Mouse (Mus musculus): ENCODE results near the gene Glt8d1.

The Glt8d1 gene

DNA sequence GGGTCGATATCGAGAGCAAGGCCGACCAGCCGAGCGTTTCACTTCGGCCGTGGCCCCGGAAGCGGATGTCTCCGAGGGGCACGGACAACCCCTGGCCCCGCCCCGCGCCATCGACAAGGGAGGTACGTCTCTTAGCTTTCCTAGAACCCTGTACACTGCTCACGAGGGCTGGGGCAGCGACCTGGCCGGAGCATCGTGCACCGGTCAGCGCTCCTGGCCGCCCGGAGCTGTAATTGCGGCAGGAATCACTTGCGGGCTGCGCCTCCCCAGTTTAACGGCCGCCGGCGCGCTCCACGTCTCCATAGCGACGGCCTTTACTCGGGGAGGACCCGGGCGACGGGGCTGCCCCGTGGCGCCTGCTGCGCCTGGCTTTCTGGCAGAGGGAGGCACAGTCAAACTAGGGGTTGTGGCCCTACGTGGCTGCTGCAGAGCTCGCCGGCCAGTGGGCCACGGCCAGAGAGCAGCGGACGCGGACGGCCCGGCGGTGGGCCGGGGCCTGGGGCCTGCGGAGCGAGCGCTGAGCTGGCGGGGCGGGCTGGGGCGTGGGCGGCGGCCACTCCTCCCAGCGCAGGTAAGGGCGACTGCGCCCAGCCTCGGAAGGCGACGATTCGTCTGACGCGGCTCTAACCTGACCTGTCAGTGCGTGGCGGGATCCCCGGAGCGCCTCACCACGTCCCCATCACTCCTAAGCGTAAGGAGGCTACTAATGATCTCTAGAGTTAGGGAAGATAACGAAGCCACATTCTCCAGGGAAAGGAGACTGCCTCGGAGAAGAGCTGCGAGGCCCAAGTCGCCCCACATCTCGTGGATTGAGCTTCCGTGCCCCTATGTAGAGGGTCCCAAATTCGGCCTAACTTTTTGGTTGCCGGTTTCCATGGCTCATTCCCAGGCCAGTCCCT lies at the start of gene Glt8d1, which contains the start of gene Spcs1:
Gene Glt8d1 (plus strand): TSS at position 94 of the 899 bp plus-strand sequence.
Gene Spcs1 (minus strand): TSS at position 366 of the 899 bp plus-strand sequence.
- peak; percentile 91 to 93 for DNase-seq

DNA sequence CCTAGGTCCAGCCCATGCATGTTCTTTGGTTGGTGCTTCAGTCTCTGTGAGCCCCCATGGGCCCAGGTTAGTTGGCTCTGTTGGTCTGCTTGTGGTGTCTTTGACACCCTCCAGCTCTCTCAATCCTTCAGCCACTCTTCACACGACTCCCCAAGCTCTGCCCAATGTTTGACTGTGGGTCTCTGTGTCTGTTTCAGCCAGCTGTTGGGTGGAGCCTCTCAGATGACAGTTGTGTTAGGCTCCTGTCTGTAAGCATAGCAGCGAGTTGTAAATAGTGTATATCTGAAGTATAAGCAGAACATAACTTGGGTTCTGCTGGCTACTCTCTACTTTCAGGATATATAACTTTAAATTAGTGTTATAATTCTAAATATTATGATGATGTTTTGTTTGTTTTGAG lies 42.7 kb upstream of the Glt8d1 start:
- DNase-seq = no peak

DNA sequence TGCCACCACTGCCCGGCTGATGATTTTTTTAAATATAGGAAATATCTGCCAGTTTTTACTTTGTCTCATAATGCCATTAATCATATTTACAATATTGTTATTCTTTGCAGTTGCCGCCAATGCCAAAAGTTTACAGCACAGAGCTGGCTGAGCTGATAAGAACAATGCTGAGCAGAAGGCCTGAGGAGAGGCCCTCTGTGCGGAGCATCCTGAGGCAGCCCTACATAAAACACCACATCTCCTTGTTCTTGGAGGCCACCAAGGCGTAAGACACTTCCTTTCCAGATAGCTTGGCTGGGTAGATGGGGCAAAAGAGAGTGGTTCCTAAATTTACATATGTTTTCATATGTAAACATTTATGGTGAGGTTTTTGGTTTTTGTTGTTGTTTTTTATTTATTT lies 42.2 kb upstream of the Glt8d1 start:
- no peak for DNase-seq

DNA sequence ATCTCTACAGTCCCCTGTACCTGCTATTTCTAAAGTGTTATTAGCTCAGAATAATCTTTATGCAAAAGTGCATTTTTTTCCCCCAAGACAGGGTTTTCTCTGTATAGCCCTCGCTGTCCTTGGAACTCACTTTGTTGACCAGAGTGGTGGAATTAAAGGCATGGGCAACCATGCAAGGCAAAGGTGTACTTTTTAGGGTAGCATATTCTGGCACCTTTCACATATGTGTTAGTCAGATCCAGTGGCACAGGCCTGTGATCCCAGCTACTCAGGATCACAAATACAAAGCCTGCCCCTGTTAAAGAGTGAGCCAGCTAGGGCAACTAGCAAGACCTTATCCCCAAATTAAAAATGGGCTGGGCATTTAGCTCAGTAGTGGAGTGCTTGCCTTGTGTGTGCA lies 40.8 kb upstream of the Glt8d1 start:
- no peak for DNase-seq

DNA sequence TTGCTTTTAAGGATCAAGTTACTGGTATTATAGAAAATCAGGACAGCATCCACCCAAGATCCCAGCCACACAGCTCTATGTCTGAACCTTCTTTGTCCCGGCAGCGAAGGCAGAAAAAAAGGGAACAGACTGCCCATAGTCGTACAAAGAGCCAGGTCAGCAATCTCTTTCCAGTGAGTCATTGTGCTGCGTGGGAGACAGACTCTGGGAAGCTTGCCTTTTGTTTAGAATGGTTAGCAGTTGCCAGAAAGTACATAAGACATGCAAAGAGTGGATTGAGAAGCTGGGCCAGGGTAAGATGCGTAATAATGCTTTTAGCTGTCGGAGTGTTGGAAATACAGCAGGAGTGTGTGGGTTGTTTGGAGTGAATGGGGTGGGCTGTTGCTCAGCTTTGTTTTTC lies 27.0 kb upstream of the Glt8d1 start:
- DNase-seq = no peak

DNA sequence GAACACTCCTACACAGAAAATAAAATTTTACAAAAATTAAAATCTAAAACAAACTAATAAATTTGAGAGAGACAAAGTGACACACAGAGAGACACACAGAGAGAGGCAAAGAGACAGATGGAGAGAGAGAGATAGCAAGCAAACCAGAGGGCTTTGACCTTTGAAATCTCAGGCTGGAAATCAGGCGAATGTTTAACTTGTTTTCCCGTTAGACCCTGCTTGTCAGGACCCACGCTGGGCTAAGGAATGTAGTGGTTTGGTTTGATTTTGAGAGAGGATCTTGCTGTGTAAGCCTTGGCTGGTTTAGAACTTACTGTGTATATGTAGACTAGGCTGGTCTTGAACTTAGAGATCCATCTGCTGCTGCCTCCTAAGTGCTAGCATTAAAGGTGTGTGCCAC lies 25.0 kb upstream of the Glt8d1 start:
- DNase-seq = no peak

DNA sequence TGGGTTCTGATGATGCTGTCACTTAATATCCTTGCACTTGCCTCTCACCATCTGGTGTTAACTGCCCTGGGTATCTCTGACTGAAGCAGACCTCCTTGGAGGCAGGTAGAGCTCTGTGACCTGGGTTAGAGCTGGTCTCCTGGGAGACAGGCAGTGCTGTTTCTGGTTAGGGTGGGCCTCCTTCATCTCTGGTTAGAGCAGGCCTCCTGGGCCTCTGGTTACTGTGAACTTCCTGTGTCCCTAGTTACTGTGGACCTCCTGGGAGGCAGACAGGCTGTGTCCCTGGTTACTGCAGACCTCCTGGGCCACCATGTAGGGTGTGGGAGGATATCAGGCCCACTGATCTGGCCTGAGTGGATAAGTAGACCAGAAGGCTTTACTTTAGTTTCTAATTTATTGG lies 4.8 kb upstream of the Glt8d1 start:
- no peak for DNase-seq

DNA sequence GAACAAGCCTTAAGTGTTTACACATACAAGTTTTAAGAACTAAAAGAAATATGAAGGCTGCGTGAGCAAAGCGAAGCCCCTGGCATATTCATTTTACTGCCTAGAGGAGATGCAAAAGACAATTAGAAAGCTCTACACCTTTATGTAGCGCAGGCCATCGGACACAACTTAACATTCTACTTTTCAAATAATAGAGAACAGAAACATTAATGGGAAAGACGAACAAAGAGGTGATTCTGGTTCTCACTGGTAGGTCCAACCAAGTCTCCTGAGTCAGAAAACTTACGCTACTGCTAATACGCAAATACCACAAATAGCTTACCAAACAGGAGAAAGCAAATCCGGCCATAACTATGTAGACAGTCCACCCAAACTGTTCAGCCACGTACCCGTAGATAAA lies 844 bp upstream of the Glt8d1 start:
- DNase-seq = no peak

DNA sequence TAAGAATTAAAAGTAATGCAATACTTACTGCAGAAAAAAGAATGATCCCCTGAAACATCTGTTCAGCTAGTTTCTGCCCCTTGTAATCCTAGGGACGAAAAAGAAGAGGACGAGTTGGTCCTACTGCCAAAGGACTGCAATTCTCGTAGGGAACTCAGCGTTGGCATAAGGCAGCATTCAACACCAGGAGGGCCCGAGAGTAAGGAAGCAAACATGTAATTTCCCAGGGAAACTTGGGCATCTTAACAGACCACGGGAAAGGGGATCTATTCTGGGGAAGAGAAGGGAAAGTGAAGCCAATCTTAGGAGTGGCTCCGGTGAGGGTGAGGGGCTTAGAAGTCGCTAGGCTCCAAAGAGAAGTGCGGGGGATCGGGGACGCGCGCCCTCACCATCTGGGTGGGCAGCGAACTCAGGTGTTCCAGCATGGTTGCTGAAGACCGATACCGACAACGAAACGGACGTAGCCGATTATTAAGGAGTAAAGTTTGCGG lies 339 bp upstream of the Glt8d1 start:
- no peak for DNase-seq

DNA sequence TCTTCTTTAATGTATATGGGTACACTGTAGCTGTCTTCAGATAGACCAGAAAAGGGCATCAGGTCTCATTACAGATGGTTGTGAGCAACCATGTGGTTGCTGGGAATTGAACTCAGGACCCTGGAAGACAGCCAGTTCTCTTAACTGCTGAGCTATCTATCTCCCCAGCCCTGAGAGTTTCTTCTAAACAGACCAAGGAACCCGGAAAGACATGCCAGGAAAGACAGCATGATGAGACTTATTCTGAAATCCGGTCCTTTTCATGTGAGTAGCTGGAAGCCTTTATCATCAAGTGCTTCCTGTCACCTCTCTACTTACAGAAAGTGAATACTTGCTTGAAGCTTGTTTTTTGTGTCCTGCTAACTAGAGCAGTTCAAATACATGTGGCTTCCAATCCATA lies 3.3 kb downstream of the Glt8d1 start:
- DNase-seq = no peak

DNA sequence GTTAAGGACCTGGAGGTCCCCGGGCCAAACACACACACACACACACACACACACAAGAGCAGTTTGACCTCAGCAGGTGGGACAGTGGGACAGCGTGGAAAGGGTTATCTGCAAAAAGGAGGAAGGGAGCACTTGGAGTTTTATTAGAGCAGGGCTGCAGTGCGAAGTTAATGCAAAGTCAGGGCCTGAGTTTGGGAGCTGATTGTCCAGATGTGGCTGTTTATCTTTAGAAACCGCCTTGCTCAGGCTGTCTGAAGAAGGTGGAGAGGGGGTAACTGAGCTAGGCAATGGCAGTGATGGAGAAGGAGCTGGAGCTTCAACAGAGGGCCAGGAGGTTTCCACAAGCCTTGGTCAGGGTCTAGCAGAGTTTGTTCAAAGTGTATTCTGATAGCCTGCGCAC lies 5.6 kb downstream of the Glt8d1 start:
- DNase-seq = no peak

DNA sequence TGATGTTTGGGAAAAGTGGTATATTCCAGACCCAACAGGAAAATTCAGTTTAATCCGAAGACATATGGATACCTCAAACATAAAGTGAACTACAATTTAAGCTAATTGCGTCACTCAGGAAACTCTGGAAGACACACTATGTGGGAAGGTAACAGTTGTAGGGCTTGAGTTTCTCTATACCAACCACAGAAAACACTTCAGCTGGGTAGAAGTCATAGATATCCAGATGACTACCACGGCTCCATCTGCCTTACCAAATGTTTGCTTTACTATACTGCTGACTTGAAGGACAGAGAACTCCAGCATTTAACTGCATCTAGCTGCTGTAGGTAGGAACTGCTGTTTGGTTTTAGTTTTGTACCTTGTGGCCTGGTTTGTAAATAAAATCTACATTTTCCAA lies 10.4 kb downstream of the Glt8d1 start:
- no peak for DNase-seq

DNA sequence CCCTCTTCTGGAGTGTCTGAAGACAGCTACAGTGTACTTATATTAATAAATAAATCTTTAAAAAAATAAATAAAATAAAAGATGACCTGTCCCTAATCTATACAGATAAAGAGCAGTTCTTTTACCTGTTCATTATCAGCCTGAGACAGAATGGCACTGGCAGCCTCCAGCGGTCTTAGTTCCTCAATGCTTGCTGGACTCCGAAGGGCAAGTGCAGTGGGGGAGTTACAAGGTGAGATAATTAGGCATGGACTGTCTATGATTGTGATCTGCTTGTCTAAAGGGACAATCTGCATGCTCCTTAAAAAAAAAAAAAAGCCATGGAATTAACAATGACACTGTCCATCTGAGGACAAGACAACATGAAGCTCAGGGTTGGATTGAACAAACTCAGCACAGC lies 12.7 kb downstream of the Glt8d1 start:
- DNase-seq = no peak

DNA sequence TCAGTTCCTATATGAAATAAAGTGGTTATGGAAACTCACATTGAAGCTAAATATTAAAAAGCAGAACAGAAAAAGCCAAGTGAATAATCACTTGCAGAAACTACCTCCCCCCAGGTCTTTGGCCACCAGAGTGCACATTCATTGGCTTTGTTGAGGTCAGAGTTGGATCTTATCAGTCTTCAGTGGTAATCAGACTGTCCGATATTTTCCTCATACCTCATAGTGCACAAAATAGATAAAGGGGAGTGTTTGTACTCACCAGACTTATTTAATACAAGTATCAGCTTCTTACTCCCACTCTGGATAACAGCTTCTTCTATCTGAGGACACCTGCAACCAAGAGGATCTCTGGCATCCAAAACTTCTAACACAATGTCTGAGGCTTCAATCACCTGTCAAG lies 14.9 kb downstream of the Glt8d1 start:
- DNase-seq = no peak

DNA sequence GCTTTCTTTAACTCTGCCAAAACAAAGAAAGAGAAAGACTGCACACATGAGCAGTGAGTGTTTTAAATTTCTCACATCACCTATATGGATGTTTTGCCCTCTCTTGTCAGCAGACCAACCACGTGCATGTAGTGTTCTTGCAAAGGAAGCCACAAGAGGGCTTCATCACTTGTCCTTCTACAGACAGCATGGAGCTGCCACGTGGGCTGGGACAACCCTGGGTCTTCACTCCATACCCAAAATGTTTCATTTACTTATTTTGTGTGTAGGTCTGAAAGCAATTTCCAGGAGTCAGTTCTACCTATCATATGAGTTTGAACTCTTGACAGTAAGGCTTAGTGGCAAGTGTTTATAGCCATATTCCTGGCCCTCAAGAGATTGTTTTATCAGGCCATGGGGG lies 16.7 kb downstream of the Glt8d1 start:
- peak in 1 of 2 experiments; percentile 27 for DNase-seq

DNA sequence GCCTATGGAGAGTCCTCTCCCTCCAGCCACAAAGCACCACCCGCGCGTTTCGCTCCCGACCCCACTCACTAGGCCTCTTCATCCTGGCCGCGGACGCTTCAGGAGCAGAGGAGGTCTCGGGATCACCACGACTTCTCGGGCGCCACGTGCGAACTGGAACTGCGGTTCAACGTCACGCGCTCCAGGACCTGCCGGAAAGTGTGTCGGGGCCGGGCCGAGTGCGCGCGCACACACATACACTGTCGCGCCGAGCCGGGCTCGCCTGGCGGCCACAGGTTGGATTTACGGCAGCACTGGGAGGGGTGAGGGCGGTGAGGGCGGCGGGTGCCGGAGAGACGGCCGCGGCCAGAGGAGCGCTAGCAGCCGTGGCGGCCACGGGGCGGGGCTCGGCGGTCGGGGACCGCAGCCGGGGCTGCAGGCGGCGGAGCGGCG lies 17.7 kb downstream of the Glt8d1 start, which contains the start of the genes Pbrm1 and Gnl3:
Gene Pbrm1 (plus strand): TSS at position 279 of the 432 bp plus-strand sequence.
Gene Gnl3 (minus strand): TSS at position 293 of the 432 bp plus-strand sequence.
- DNase-seq = peak; percentile 97 to 99

DNA sequence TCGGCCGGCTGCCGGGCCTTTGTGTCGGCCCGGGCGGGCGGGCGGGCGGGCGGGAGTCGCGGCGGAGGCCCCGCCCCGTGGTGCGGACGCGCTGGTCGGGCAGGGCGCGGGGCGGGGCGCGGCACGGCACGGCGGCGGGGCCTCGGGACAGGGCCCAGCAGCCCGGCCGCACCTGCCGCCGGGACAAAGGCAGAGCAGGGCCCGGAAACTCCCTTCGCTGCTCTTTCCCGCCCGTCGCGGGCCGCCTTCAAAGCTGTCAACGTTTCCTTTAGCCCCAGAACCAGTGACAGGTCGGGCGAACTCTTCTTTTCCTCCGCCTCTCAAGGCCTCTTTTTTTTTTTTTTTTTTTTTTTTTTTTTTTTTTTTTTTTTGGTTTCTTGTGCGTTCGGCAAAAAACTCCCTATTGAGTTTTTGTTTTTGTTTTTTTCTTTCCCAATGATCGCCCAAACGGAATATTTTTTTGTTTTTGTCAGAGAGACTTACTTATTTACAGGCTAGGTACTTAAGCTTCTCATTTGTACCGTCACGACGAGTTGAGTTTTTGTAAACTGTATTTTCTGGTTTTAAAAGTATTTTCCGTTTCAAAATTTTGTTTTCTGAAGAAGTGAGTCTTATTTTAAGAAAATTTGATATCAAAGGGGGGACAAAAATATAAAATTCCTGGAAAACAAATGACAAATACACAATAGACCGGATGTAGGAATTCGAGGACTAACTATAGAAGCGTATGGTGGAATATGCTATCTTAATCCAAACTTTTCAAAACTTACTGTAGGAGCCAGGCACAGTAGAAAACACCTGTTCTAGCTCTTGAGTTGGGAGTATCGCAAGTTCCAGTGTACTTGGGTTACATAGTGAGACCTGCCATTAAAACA lies 18.4 kb downstream of the Glt8d1 start:
- peak in 1 of 2 experiments; percentile 87 for DNase-seq

DNA sequence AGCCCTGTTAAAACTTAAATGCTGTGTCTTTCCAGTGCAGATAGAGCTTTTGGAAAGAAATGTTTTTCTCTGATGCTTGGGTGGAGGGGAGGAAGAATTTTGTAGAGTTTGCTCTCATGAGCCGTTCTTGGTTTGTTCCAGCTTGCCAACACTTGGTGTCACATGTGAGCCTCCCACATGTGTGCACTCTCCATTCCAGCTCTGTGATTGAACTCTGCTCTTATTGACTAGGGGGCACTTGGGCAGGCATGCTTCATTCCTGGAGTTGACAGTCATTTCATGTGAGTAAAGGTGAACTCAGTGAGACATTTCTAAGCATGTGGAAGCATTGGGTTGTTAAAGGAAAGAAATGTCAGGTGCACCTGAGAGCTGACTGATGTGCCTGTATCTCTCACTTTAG lies 21.4 kb downstream of the Glt8d1 start:
- no peak for DNase-seq

DNA sequence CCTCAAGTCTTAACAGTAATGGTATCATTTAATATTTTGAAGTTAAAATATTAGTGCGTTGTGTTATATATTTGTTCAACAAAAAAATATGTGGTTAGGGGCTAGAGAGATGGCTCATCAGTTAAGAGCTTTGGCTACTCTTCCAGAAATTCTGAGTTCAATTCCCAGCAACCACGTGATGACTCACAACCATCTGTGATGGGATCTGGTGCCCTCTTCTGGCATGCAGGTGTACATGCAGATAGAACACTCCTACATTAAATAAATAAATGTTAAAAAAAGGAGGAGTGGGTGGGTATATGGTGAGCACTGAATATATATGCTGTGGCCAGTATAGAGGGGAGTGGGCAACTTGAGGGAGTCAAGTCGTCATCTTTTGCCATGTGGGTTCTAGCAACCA lies 24.6 kb downstream of the Glt8d1 start:
- DNase-seq = peak; percentile 18 to 32

DNA sequence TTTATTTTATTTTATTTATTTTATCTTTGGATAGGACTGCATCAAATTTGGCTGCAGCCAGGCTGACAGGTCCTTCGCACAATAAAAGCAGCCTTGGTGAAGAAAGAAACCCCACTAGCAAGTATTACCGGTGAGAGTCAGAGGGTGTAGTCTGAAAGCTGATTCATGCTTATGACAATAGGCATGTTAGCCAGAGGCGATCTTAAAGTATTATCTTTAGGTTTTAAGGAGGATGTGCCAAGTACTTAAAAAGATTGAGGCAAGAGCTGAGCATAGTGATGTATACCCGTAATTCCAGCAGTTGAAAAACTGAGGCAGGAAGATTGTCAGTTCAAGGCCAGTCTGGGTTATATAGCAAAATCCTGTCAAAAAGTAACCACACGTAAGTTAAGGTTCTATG lies 44.1 kb downstream of the Glt8d1 start:
- DNase-seq = no peak

DNA sequence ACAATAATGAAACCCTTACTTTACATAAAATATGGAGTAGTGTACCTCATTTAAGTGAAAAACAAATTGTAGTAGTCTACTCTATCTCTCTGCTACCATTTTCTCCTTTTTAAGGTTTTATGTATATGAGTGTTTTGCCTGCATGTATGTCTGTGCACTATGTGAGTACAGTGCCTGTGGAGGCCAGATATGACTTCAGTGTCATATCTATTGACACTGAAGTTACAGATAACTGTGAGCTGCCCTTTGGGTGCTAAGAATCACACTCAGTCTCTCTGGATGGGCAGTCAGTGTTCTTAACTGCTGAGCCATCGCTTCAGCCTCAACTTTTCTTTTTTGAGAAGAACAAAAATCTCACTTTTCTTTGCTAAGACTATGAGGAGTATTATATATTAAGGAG lies 44.6 kb downstream of the Glt8d1 start:
- DNase-seq = no peak

All from cerebellum, postnatal 10 days (tissue).